Mouse (Mus musculus) right cerebral cortex, adult 18-20 months (tissue): Measurements from ENCODE around the gene Prr19.
A peak's percentile ranks its signal among the peaks of the same experiment; 100 is the strongest.

Source experiments
- DNase-seq: peaks from one replicate; pipeline ENCODE4 v3.0.0; 2022; ENCODE audit warnings: mixed read lengths

Prr19 gene

GRCm38 (mm10) chr7:25293191-25293739 is 7.9 kb upstream of the Prr19 start:
- no peak for DNase-seq

- no peak for DNase-seq
Observed at GRCm38 (mm10) chr7:25294495-25294894, 6.7 kb upstream of the Prr19 start.

- no peak for DNase-seq
Observed at GRCm38 (mm10) chr7:25294960-25295722, 6.1 kb upstream of the Prr19 start.

GRCm38 (mm10) chr7:25296945-25297453 is 4.2 kb upstream of the Prr19 start:
- no peak for DNase-seq

- DNase-seq, result peak; percentile 90
Observed at GRCm38 (mm10) chr7:25297454-25298325, 3.5 kb upstream of the Prr19 start, which contains the start of gene Pafah1b3. TSS of gene Pafah1b3 (minus strand) at chr7:25297986.

- DNase-seq, result no peak
Observed at GRCm38 (mm10) chr7:25303003-25303684, 1.9 kb downstream of the Prr19 start.

- no peak for DNase-seq
Observed at GRCm38 (mm10) chr7:25303685-25304006, 2.4 kb downstream of the Prr19 start.

- no peak for DNase-seq
Observed at GRCm38 (mm10) chr7:25305481-25305880, 4.3 kb downstream of the Prr19 start.

GRCm38 (mm10) chr7:25305956-25306613 is 4.9 kb downstream of the Prr19 start, which contains the start of gene Tmem145:
TSS of gene Tmem145 (plus strand) at chr7:25306106.
- peak; percentile 42 for DNase-seq

- no peak for DNase-seq
Observed at GRCm38 (mm10) chr7:25306614-25306996, 5.4 kb downstream of the Prr19 start.

- no peak for DNase-seq
Observed at GRCm38 (mm10) chr7:25308702-25309318, 7.6 kb downstream of the Prr19 start.

- DNase-seq, result no peak
Observed at GRCm38 (mm10) chr7:25309425-25309824, 8.2 kb downstream of the Prr19 start.

- no peak for DNase-seq
Observed at GRCm38 (mm10) chr7:25311193-25311592, 10.0 kb downstream of the Prr19 start.

GRCm38 (mm10) chr7:25313325-25313724 is 12.1 kb downstream of the Prr19 start:
- no peak for DNase-seq

GRCm38 (mm10) chr7:25314606-25315305 is 13.5 kb downstream of the Prr19 start:
- no peak for DNase-seq

GRCm38 (mm10) chr7:25315306-25316041 is 14.3 kb downstream of the Prr19 start:
- DNase-seq, result no peak

GRCm38 (mm10) chr7:25316532-25317445 is 15.6 kb downstream of the Prr19 start, which contains the start of gene Megf8:
TSS of gene Megf8 (plus strand) at chr7:25317164.
- DNase-seq, result peak; percentile 98

GRCm38 (mm10) chr7:25317446-25317999 is 16.3 kb downstream of the Prr19 start:
- DNase-seq, result peak; percentile 26

GRCm38 (mm10) chr7:25322058-25322484 is 20.9 kb downstream of the Prr19 start:
- no peak for DNase-seq
